Mouse (Mus musculus) adrenal gland, adult 18-20 months (tissue): ENCODE results near the gene Rnf222. TPM values are rescaled to one million over a fixed set of nuclear protein-coding genes. Genes with fewer than 3 reads are reported as not detected.
"Not testable (repeated sequence)": the region's sequence is repeated elsewhere in the genome, so short reads cannot be mapped to it uniquely, and the experiment has no call there.

Experiments
- DNase-seq, 2 experiments: peaks; one replicate each; pipeline ENCODE4 v3.0.0; 2021 to 2022; ENCODE audit warnings: low spot score in 2 of 2
- total RNA-seq, 2 experiments: library from RNA; stranded (reverse); gene quantifications; 1 replicate in 1 of 2; 2 replicates in 1 of 2; pipeline ENCODE4 v1.2.3; 2021

Gene Rnf222
- total RNA-seq, 2 experiments from 2014 or later: not detected

DNA sequence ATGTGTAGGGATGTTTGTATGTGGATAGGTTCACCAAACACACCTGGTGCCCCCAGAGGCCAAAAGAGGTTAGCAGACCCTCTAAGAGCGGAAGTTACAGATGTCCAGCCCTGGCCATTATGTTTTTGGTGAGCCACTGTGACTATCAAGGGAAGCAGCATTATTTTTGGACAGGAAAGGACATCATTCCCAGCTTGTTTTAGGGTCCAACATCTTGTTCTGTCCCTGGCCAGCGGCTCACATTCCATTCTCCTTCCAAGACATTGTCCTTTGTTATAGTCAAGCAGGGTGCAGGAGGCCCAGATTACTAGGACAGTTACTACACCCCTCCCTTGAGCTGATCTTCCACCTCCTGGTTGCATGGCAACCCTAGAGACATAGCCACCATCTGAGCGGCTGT lies 18.9 kb downstream of the Rnf222 start:
- no peak for DNase-seq

DNA sequence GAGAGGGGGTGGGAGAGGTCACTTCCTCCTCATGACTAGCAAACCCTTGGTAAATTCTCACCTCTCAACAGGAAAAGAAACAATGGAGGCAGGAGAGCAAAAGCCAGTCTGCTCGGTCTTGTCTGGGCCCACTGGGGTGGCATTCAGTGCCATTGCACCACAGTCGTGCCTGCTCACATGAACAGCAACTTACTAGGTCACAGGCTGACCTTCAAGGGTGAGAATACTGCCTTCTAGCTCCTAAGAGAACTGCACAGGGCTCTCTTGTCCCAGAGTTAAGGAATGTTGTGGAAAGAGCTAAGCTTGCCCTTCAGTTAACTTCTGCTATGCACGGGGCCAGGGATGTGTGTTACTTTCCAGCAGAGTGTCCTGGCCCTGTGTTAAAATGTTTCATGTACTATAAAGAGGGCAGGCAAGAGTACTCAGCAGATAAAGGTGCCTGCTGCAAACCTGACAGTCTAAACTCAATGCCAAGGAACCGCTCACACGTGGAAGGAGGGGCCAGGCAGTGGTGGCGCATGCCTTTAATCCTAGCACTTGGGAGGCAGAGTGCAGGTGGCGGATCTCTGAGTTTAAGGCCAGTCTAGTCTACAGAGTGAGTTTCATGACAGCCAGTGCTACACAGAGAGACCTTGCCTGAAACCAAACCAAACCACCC lies 20.6 kb downstream of the Rnf222 start:
- no peak for DNase-seq

DNA sequence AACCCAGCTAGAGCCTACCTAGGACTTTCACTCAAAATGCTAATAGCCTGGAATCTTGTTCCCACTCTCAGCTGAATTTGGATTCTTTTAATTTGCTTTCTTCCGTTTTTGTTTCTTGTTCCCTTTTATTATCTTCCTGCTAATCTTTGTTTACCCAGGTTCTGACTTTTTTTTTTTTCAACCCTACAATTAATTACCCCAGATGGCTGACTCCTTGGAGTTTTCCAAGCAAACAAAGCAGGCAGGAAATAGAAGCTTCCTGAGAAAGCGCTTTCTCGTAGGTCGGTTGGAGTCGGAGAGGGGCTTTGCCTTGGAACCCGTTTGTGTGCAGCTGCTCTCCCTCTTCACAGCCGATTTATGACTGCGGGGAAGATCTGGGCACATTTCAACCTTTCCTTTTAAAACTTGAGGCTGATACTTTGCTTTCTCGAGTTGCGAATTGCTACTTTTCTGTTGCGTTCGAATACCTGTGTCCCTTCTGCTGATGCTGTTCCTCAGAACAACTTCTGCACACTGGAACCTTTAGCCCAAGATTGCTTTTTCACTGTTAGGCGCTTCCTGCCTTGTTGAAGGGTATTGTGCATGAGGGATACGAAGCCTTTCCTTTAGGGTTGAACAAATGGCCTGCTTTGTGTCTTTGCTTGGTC lies 23.3 kb downstream of the Rnf222 start:
- no peak for DNase-seq

DNA sequence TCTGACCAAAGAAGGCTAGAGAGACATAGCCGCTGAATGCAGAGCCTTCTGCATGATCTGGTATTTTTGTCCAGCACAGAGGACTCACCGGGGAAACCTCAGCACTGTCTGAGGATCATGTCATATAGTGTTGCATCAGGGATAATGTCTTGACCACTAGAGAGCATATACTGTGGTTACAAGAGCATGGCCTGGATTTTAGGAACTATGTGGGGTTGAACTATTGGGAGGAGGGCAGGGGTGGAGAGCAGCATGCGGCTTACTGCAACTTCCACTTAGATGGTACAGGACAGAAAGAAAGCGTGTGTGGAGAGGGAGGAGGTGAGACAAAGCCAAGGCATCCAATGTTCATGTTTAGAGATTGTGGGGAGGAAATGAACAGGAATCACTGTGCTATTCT lies 26.2 kb downstream of the Rnf222 start:
- no peak for DNase-seq

DNA sequence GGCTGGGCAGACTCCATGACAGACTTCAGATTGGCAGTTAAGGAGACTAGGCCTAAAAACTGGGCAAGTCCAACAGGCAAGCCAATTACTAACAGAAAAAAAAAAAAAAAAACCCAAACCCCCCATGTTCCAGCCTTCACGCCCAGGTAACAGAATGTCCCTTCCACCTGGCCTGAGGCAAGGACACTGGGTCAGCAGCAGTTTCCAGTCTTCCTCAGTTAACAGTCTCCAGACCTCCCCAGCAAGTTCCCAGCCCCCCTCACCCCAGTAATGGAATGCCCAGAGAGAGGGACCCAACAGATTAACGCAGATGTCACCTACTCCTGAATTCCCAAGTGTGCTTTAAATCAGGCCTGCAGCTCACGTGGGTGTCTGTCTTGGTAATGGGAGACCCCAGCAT lies 34.8 kb downstream of the Rnf222 start:
- DNase-seq: no peak

DNA sequence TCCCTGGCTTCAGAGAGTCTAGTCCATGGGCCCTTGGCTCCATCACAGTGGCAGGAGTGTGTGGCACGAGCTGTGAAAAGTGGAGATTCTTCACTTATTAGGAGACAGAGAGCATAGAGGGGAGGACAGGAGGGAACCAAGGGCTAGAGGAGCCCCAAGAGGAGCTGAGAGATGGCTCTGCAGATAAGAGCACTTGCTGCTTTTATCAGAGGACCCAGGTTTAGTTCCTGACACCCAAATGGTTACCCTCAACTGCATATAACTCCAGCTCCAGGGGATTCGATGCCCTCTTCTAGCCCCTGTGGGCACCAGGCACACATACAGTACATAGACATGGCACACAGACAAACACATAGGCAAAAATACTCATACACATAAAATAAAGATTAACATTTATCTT lies 36.4 kb downstream of the Rnf222 start:
- no peak for DNase-seq

DNA sequence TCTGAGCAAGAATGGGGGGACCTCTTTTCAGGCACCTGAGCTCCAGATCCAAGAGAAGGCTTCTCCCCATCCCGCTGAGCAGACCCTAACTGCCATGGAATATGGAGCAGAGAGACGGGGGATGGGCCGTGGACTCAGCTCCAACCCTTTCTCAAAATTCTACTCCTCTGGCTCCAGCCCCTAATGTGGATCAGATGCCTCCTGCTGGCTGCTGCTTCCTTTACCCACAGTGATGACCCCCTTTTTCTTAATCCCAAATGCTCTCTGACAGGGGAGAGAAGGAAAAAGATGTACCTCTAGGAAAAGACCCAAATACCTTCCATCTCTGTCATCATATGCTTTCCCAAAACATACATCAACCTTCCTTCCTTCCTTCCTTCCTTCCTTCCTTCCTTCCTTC lies 38.6 kb downstream of the Rnf222 start, which contains the start of gene Odf4:
Gene Odf4 (minus strand): TSS at position 101 of the 400 bp plus-strand sequence.
- no peak for DNase-seq

DNA sequence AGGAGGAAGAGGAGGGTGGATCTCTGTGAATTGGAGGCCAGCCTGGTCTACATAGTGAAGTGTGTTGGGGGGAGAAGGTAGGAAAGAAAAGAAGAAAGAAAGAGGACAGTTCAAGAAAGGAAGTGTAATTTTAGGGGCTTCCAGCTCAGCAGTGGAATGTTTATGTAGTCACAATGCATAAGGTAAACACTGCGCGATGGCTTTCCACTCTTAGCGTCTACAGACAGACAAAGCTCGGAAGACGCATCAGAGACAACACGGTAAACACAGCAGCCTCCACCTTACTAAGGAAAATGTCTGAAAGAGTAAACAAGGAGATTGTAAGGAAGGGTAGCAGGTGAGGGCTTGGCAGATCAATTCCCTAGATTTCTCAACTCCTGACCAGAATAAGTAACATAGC lies 41.6 kb downstream of the Rnf222 start:
- no peak for DNase-seq

DNA sequence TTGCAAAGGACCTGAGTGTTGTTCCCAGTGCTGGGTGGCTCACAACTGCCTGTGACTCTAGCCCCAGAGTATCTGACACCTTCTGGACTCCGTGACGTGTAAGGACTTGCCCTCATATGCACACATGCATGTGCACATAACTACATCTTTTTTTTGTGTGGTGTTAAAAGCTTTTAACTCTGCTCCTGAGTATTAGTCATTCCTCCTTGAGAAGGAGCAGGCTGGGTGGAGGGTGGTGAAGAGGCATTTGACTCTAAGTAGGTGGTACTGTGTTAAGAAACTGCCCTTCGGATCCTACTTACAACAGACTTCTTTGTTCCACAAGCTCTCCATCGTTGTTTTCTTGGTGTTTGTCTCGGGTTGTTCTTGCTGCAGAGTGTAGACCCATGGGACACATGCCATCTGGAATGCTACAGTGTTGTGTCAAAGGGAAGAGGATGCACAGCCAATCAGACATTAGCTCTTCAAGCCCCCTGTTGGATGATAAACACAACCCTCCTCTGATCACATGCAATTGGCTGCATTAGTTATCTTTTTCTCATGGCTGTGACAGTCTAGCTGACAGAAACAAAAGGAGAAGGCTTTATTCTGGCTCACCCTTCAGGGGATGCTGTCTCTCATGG lies 45.6 kb downstream of the Rnf222 start:
- no peak for DNase-seq

DNA sequence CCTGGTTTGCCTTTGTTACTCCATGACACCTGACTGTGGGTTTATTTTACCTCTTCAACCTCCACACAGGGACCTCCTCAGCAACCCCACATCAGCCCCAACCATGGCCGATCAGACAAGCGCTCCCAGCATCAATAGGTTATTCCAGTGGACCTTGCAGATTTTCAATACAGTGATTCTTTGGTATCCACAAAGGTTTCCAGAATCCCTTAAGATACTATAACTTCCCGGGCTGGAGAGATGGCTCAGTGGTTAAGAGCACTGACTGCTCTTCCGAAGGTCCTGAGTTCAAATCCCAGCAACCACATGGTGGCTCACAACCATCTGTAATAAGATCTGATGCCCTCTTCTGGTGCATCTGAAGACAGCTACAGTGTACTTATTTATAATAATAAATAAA lies 48.6 kb downstream of the Rnf222 start:
- not testable (repeated sequence) for DNase-seq

DNA sequence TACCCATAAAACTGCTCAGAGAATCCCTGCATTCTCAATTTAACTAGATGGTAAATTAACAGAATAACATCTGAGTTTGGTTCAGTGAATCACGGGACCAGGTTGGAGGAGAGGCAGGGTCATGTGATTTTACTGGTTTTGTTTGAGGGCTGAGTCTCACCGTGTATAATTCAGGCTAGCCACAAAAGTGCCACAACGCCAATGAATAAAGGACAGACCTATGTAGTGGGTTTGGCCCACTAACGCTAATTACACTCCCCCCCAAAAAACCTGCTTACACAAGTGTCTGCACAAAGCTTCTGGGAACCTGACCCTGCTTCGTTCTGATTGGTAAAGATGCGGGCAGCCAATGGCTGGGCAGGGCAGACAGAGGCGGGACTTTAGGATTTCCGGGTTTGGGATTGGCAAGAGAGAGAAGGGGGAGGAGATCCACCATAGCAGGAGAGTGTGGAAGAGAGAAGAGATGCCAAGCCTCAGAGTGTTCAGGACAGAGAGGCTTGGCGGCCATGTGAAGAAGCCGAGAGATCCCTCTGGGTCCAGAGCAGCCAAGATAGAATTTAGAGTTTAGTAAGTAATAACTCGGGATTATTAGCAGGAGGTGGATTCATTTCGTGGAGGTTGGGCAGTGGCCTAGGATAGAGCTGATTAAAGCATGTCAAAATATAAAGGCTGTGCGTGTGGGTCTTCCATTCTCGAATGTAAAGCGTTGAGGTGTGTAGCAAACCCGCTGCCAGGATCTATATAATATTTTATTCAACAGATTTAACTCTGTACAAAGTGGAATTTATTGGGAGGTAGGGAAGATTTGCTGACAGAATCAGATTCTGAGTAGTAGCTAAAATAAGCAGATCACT lies 51.3 kb downstream of the Rnf222 start:
- DNase-seq: peak; percentile 66 to 72

DNA sequence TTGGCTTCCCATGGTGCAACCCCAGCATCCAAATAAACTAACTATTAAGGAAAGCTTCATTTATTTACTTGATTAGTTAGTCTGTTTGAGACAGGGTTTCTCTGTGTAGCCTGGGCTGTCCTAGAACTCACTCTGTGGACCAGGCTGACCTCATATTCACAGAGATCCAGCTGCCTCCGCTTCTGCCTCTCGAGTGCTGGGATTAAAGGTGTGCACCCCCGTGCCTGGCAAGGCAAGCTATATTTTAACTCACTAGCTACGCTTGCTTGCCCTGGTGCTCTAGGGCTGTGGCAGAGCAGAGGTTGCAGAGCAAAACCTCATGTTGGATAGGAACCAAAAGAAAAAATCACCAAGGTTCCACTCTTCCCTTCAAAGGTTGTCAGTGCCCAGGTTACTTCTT lies 52.2 kb downstream of the Rnf222 start:
- DNase-seq: no peak

DNA sequence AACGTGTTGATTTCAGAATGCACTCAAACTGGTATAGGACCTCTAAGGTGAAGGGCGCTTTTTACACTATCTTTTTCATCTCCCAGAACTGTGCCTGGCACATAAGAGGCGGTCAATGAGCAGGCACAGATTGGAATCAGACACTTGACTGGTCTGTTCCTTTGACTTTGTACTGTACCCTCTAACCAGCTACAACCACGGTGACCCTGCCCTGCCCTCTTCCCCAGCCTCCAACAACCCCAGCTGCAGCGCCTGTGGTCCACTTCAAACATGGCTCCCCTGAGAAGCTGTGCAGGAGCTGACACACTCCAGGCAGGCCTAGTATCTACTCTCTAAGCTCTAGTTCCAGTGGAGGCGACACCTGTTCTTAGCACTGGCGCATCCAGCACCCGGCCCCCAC lies 54.4 kb downstream of the Rnf222 start:
- no peak for DNase-seq

DNA sequence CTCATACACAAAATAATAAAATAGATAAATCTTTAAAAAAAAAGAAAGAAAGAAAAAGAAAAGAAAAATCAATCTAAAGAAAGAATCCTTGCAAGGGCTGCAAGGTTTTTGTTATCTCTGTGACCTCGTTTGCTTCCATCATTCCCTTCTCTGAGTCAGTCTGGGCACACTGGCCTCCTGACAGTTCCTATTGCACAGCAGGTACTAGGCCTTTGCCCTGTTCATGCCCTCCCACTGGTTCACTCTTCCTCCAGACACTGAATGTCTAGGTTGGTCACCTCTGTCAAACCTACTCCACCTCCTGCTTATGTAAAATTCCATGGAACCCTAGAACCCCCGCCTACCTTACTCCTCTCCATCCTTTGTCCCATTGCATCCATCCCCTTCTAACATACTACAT lies 56.9 kb downstream of the Rnf222 start:
- DNase-seq: no peak

Other genes starting within 250 kb of the Rnf222 start
- 10 to 100 TPM; 31.4 to 32.2 TPM for gene Myh10, start 197.0 kb upstream of the Rnf222 start, total RNA-seq
- 10 to 100 TPM; 76.9 to 85.9 TPM for gene Ndel1, start 16.7 kb upstream of the Rnf222 start, total RNA-seq
- gene Rpl26, start 13.0 kb downstream of the Rnf222 start, total RNA-seq: 1,000 to 10,000 TPM; 1,157 to 1,226 TPM
- under 1 TPM in 1 of 2 experiments, not detected in 1; 0.46 TPM for gene Odf4, start 38.5 kb downstream of the Rnf222 start, total RNA-seq
- 10 to 100 TPM; 18.5 to 19.5 TPM for gene Arhgef15, start 68.9 kb downstream of the Rnf222 start, total RNA-seq
- 10 to 100 TPM; 30.6 to 55.5 TPM for gene Slc25a35, start 79.6 kb downstream of the Rnf222 start, total RNA-seq
- gene Rangrf, start 86.6 kb downstream of the Rnf222 start, total RNA-seq: 10 to 100 TPM; 13.5 to 16.7 TPM
- 10 to 100 TPM; 26.4 to 30.4 TPM for gene Pfas, start 119.9 kb downstream of the Rnf222 start, total RNA-seq
- 10 to 100 TPM; 20.3 to 28.9 TPM for gene Ctc1, start 127.4 kb downstream of the Rnf222 start, total RNA-seq
- gene Aurkb, start 157.1 kb downstream of the Rnf222 start, total RNA-seq: 1 to 10 TPM; 1.4 to 1.9 TPM
- gene Borcs6, start 171.2 kb downstream of the Rnf222 start, total RNA-seq: 10 to 100 TPM; 23.7 to 23.9 TPM
- 10 to 100 TPM in 1 of 2 experiments, 1 to 10 TPM in 1; 8.1 to 11.9 TPM for gene Tmem107, start 182.3 kb downstream of the Rnf222 start, total RNA-seq
- gene Vamp2, start 199.9 kb downstream of the Rnf222 start, total RNA-seq: 100 to 1,000 TPM; 106 to 137 TPM
- gene Per1, start 206.7 kb downstream of the Rnf222 start, total RNA-seq: 10 to 100 TPM; 66.6 to 77.7 TPM
- under 1 TPM in 1 of 2 experiments, not detected in 1; 0.26 TPM for gene Hes7, start 231.9 kb downstream of the Rnf222 start, total RNA-seq
- under 1 TPM; 0.43 to 0.61 TPM for gene 9130213A22Rik, start 234.0 kb downstream of the Rnf222 start, total RNA-seq
- gene Aloxe3, start 237.3 kb downstream of the Rnf222 start, total RNA-seq: 1 to 10 TPM; 1.1 to 1.6 TPM